17 mouse cellular contexts compared by ENCODE assay signal in genomic region chr7:96801368-96801767, GRCm38 (mm10).
DNase-seq lines count a peak whose midpoint lies in the region; ATAC-seq lines count a peak whose summit lies in the region.
"Had no signal": no experiment of that assay in that cellular context is flagged by ENCODE, and none has a peak within 500 bp of the region (broad histone marks: within the 10 kb centered on the region; RNA-seq: fewer than 3 reads in every experiment).

No protein-coding gene starts in this region.

- WGBS in kidney, embryonic 15.5 days = 36% methylated on average over 9 of the region's 9 CpGs

- no peak overlapping the region for H3K9ac ChIP-seq in kidney, embryonic 15.5 days
- H3K9ac ChIP-seq: embryonic facial prominence, embryonic 13.5 days; forebrain, postnatal 0 days; hindbrain, embryonic 15.5 days; limb, embryonic 15.5 days had no signal

- H3K27ac ChIP-seq in kidney, embryonic 15.5 days = no peak overlapping the region
- H3K27ac ChIP-seq: embryonic facial prominence, embryonic 13.5 days; hindbrain, embryonic 15.5 days; limb, embryonic 15.5 days had no signal

- peak; percentile 21 for DNase-seq in kidney, adult 9 months
- peak; percentile 31 to 42 for DNase-seq in adrenal gland, adult 18-20 months (ENCODE audit: low spot score in 2 of 2)
- peak; percentile 54 for DNase-seq in fibroblast of lung, adult 2 months (ENCODE audit: low read depth)
- no peak for DNase-seq in Muller cell, postnatal 12 days (ENCODE audit: inconsistent ontology term)
- no peak for DNase-seq in layer of hippocampus, adult 11-12 months (ENCODE audit: low spot score)
- no peak for DNase-seq in thymus, postnatal 14 days
- DNase-seq: cerebellum, adult 11-12 months; forebrain, postnatal 0 days; layer of hippocampus, postnatal 36 days; right cerebral cortex, postnatal 25 days; thymus, adult 2 months had no signal

- H3K36me3 ChIP-seq in kidney, embryonic 15.5 days = peaks cover 12% of the 10 kb centered on the region; the same call in 1 of the 2 replicates
- H3K36me3 ChIP-seq: hindbrain, embryonic 15.5 days; limb, embryonic 15.5 days had no signal

- ATAC-seq in kidney, embryonic 15.5 days (replicated peaks; ENCODE audit: low FRiP score) = no peak
- ATAC-seq in megakaryocyte, adult 5-6 weeks (ENCODE audit: poor library complexity, severe bottlenecking) = peak; percentile 43
- ATAC-seq: CD4-positive, CD25-positive, alpha-beta regulatory T cell, adult 4 months; forebrain, postnatal 0 days had no signal

- no peak overlapping the region for H3K4me2 ChIP-seq in kidney, embryonic 15.5 days
- H3K4me2 ChIP-seq: embryonic facial prominence, embryonic 13.5 days; hindbrain, embryonic 15.5 days; limb, embryonic 15.5 days had no signal

- H3K27me3 ChIP-seq in kidney, embryonic 15.5 days = no peaks in the 10 kb centered on the region
- H3K27me3 ChIP-seq: embryonic facial prominence, embryonic 13.5 days; hindbrain, embryonic 15.5 days; limb, embryonic 15.5 days had no signal

- no peak overlapping the region for H3K4me3 ChIP-seq in kidney, embryonic 15.5 days (replicated peaks)
- H3K4me3 ChIP-seq: embryonic facial prominence, embryonic 13.5 days; hindbrain, embryonic 15.5 days; limb, embryonic 15.5 days had no signal

- H3K9me3 ChIP-seq in kidney, embryonic 15.5 days (replicated peaks) = no peaks in the 10 kb centered on the region
- H3K9me3 ChIP-seq: embryonic facial prominence, embryonic 13.5 days; hindbrain, embryonic 15.5 days; limb, embryonic 15.5 days had no signal

- peaks cover 30% of the 10 kb centered on the region for H3K4me1 ChIP-seq in kidney, embryonic 15.5 days

Comparison
In these comparisons a context has a peak if more than half of its experiments do, and no peak if none do; other contexts are left out.
1. DNase-seq: peak in kidney, adult 9 months (single experiment), adrenal gland, adult 18-20 months (2 of 2) and fibroblast of lung, adult 2 months (single experiment); none in Muller cell, postnatal 12 days (single experiment), layer of hippocampus, adult 11-12 months (single experiment) and thymus, postnatal 14 days (single experiment).